Mouse (Mus musculus) thymus, adult 2 months (tissue): ENCODE data around the gene Itgb7.
"Not testable (repeated sequence)": the region's sequence is repeated elsewhere in the genome, so short reads cannot be mapped to it uniquely, and the experiment has no call there.

ENCODE experiments used
- CTCF ChIP-seq: fragments of 200-500 bp; IDR thresholded peaks from 2 replicates; pipeline ENCODE4 v1.5.1; 2012; ENCODE audit warnings: mild to moderate bottlenecking, control low read depth, low read length, moderate library complexity, borderline replicate concordance; ENCODE audit not compliant: control insufficient read depth, poor library complexity, insufficient read depth; ENCODE audit errors: extremely low read depth
- POLR2A ChIP-seq: fragments of 200-500 bp; IDR thresholded peaks from 2 replicates; pipeline ENCODE4 v1.6.1; 2012; ENCODE audit warnings: mild to moderate bottlenecking, low read length, control low read depth, moderate library complexity; ENCODE audit not compliant: control insufficient read depth, poor library complexity, insufficient read depth; ENCODE audit errors: extremely low read depth

DNA sequence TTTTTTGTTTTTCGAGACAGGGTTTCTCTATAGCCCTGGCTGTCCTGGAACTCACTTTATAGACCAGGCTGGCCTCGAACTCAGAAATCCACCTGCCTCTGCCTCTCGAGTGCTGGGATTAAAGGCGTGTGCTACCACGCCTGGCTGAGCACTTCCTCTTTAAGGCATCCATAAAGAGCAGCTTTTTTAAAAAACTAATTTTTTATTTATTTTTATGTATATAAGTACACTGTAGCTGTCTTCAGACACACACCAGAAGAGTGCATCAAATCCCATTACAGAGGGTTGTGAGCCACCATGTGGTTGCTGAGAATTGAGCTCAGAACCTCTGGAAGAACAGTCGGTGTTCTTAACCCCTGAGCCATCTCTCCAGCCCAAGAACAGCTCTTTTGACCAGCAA is 6.1 kb downstream of the Itgb7 start:
- not testable (repeated sequence) for TF ChIP-seq CTCF, POLR2A
